Mouse (Mus musculus) fat pad, adult 2 months (tissue): ENCODE data around the gene Dgkb.

Experiments used
- DNase-seq: peaks from one replicate; pipeline ENCODE4 v3.0.0-alpha.2; 2011; ENCODE audit warnings: low read depth, low spot score; ENCODE audit errors: extremely low read depth

Dgkb gene

GRCm38 (mm10) chr12:38356386-38356785 is 538.9 kb downstream of the Dgkb start:
- DNase-seq = no peak

GRCm38 (mm10) chr12:38361491-38361890 is 544.0 kb downstream of the Dgkb start:
- DNase-seq = no peak

GRCm38 (mm10) chr12:38371597-38371996 is 554.1 kb downstream of the Dgkb start:
- no peak for DNase-seq

- no peak for DNase-seq
Measured at GRCm38 (mm10) chr12:38374159-38374558, 556.6 kb downstream of the Dgkb start.

- DNase-seq = no peak
Measured at GRCm38 (mm10) chr12:38385942-38386341, 568.4 kb downstream of the Dgkb start.

- no peak for DNase-seq
Measured at GRCm38 (mm10) chr12:38386991-38387390, 569.5 kb downstream of the Dgkb start.

GRCm38 (mm10) chr12:38387654-38388053 is 570.1 kb downstream of the Dgkb start:
- DNase-seq = no peak

- no peak for DNase-seq
Measured at GRCm38 (mm10) chr12:38388243-38388642, 570.7 kb downstream of the Dgkb start.

- no peak for DNase-seq
Measured at GRCm38 (mm10) chr12:38397754-38398312, 580.3 kb downstream of the Dgkb start.

GRCm38 (mm10) chr12:38400089-38400488 is 582.6 kb downstream of the Dgkb start:
- DNase-seq = no peak

GRCm38 (mm10) chr12:38435364-38436130 is 618.0 kb downstream of the Dgkb start:
- DNase-seq = no peak

- DNase-seq = no peak
Measured at GRCm38 (mm10) chr12:38436131-38436436, 618.6 kb downstream of the Dgkb start.

GRCm38 (mm10) chr12:38450323-38451087 is 633.0 kb downstream of the Dgkb start:
- no peak for DNase-seq

GRCm38 (mm10) chr12:38451677-38452076 is 634.2 kb downstream of the Dgkb start:
- DNase-seq = no peak

GRCm38 (mm10) chr12:38468191-38468590 is 650.7 kb downstream of the Dgkb start:
- no peak for DNase-seq

- DNase-seq = no peak
Measured at GRCm38 (mm10) chr12:38468605-38469004, 651.1 kb downstream of the Dgkb start.

- no peak for DNase-seq
Measured at GRCm38 (mm10) chr12:38497229-38497628, 679.7 kb downstream of the Dgkb start.

GRCm38 (mm10) chr12:38500931-38501330 is 683.4 kb downstream of the Dgkb start:
- DNase-seq = no peak

- no peak for DNase-seq
Measured at GRCm38 (mm10) chr12:38508195-38508594, 690.7 kb downstream of the Dgkb start.

- no peak for DNase-seq
Measured at GRCm38 (mm10) chr12:38545431-38545830, 727.9 kb downstream of the Dgkb start.

GRCm38 (mm10) chr12:38577141-38577540 is 759.6 kb downstream of the Dgkb start:
- no peak for DNase-seq

- DNase-seq = no peak
Measured at GRCm38 (mm10) chr12:38579191-38579817, 761.8 kb downstream of the Dgkb start.
